Mouse (Mus musculus): ENCODE results near the gene Herc4. TPM values are rescaled to one million over a fixed set of nuclear protein-coding genes. Genes with fewer than 3 reads are reported as not detected.

The Herc4 gene
- total RNA-seq, 2 experiments from 2014 or later, result 36.7 to 40.8 TPM

GRCm38 (mm10) chr10:63237206-63237605 lies 6.4 kb upstream of the Herc4 start:
- TF ChIP-seq CTCF (conservative IDR thresholded peaks at IDR 0.05), result no peak
- Histone ChIP-seq H3K4me3 (no peak overlapping the region), H3K27ac (no peak overlapping the region)
- no peak for DNase-seq (ENCODE audit: low spot score in 2 of 2)

- no peak for TF ChIP-seq CTCF (conservative IDR thresholded peaks at IDR 0.05)
- no peak overlapping the region for H3K27ac ChIP-seq
- no peak for DNase-seq (ENCODE audit: low spot score in 2 of 2)
- H3K4me3 ChIP-seq, result no peak overlapping the region
Observed at GRCm38 (mm10) chr10:63238090-63238489, 5.5 kb upstream of the Herc4 start.

- no peak for DNase-seq (ENCODE audit: low spot score in 2 of 2)
- no peak for TF ChIP-seq CTCF (conservative IDR thresholded peaks at IDR 0.05)
- Histone ChIP-seq H3K27ac (no peak overlapping the region), H3K4me3 (no peak overlapping the region)
Observed at GRCm38 (mm10) chr10:63239848-63240247, 3.8 kb upstream of the Herc4 start.

GRCm38 (mm10) chr10:63240868-63241271 lies 2.7 kb upstream of the Herc4 start:
- Histone ChIP-seq H3K27ac (no peak overlapping the region), H3K4me3 (no peak overlapping the region)
- DNase-seq (ENCODE audit: low spot score in 2 of 2), result no peak
- no peak for TF ChIP-seq CTCF (conservative IDR thresholded peaks at IDR 0.05)

GRCm38 (mm10) chr10:63242798-63243435 lies 693 bp upstream of the Herc4 start:
- TF ChIP-seq CTCF (conservative IDR thresholded peaks at IDR 0.05), result no peak
- no peak for DNase-seq (ENCODE audit: low spot score in 2 of 2)
- Histone ChIP-seq H3K4me3 (peak overlapping the region; percentile 99), H3K27ac (peak overlapping the region; percentile 92)

GRCm38 (mm10) chr10:63244055-63244671 lies 553 bp downstream of the Herc4 start:
- no peak for DNase-seq (ENCODE audit: low spot score in 2 of 2)
- no peak for TF ChIP-seq CTCF (conservative IDR thresholded peaks at IDR 0.05)
- peak overlapping the region; percentile 98 for H3K27ac ChIP-seq
- peak overlapping the region; percentile 99 for H3K4me3 ChIP-seq

- no peak for DNase-seq (ENCODE audit: low spot score in 2 of 2)
- H3K4me3 ChIP-seq, result peak overlapping the region; percentile 99
- TF ChIP-seq CTCF (conservative IDR thresholded peaks at IDR 0.05), result peak; percentile 65
- H3K27ac ChIP-seq, result peak overlapping the region; percentile 98
Observed at GRCm38 (mm10) chr10:63244746-63245145, 1.1 kb downstream of the Herc4 start.

- DNase-seq (ENCODE audit: low spot score in 2 of 2), result no peak
- Histone ChIP-seq H3K4me3 (no peak overlapping the region), H3K27ac (no peak overlapping the region)
- TF ChIP-seq CTCF (conservative IDR thresholded peaks at IDR 0.05), result no peak
Observed at GRCm38 (mm10) chr10:63245846-63246245, 2.2 kb downstream of the Herc4 start.

- TF ChIP-seq CTCF (conservative IDR thresholded peaks at IDR 0.05), result no peak
- DNase-seq (ENCODE audit: low spot score in 2 of 2), result no peak
- Histone ChIP-seq H3K27ac (no peak overlapping the region), H3K4me3 (no peak overlapping the region)
Observed at GRCm38 (mm10) chr10:63247457-63247856, 3.8 kb downstream of the Herc4 start.

GRCm38 (mm10) chr10:63248421-63248820 lies 4.8 kb downstream of the Herc4 start:
- Histone ChIP-seq H3K4me3 (no peak overlapping the region), H3K27ac (no peak overlapping the region)
- no peak for TF ChIP-seq CTCF (conservative IDR thresholded peaks at IDR 0.05)
- no peak for DNase-seq (ENCODE audit: low spot score in 2 of 2)

GRCm38 (mm10) chr10:63258696-63259095 lies 15.1 kb downstream of the Herc4 start:
- DNase-seq (ENCODE audit: low spot score in 2 of 2), result no peak
- no peak for TF ChIP-seq CTCF (conservative IDR thresholded peaks at IDR 0.05)
- H3K4me3 ChIP-seq, result no peak overlapping the region
- H3K27ac ChIP-seq, result no peak overlapping the region

- Histone ChIP-seq H3K27ac (no peak overlapping the region), H3K4me3 (no peak overlapping the region)
- TF ChIP-seq CTCF (conservative IDR thresholded peaks at IDR 0.05), result no peak
- DNase-seq (ENCODE audit: low spot score in 2 of 2), result no peak
Observed at GRCm38 (mm10) chr10:63259340-63259739, 15.7 kb downstream of the Herc4 start.

GRCm38 (mm10) chr10:63267941-63268340 lies 24.3 kb downstream of the Herc4 start:
- TF ChIP-seq CTCF (conservative IDR thresholded peaks at IDR 0.05), result no peak

GRCm38 (mm10) chr10:63272401-63272800 lies 28.8 kb downstream of the Herc4 start:
- no peak for TF ChIP-seq CTCF (conservative IDR thresholded peaks at IDR 0.05)
- Histone ChIP-seq H3K4me3 (no peak overlapping the region), H3K27ac (no peak overlapping the region)
- no peak for DNase-seq (ENCODE audit: low spot score in 2 of 2)

More at GRCm38 (mm10) chr10:63267941-63268340, 24.3 kb downstream of the Herc4 start:
- no peak overlapping the region for H3K4me3 ChIP-seq
- no peak overlapping the region for H3K27ac ChIP-seq
- DNase-seq (ENCODE audit: low spot score in 2 of 2), result no peak
